Mouse (Mus musculus) cortical plate, adult 2 months (tissue): ENCODE measurements around the gene Sidt1.

Experiments used
- CTCF ChIP-seq: fragments of 200-500 bp; IDR thresholded peaks from 2 replicates; pipeline ENCODE4 v1.5.1; 2011; ENCODE audit warnings: mild to moderate bottlenecking, control low read depth, low read length; ENCODE audit not compliant: insufficient read depth; ENCODE audit errors: extremely low read depth
- POLR2A ChIP-seq: fragments of 200-500 bp; IDR thresholded peaks from 2 replicates; pipeline ENCODE4 v1.6.1; 2011; ENCODE audit warnings: mild to moderate bottlenecking, low read length, control low read depth; ENCODE audit not compliant: insufficient read depth; ENCODE audit errors: extremely low read depth

GRCm38 (mm10) chr16:44257476-44257875 lies 75.5 kb downstream of the Sidt1 start:
- TF ChIP-seq POLR2A (no peak), CTCF (no peak)
